In the genomic region with DNA sequence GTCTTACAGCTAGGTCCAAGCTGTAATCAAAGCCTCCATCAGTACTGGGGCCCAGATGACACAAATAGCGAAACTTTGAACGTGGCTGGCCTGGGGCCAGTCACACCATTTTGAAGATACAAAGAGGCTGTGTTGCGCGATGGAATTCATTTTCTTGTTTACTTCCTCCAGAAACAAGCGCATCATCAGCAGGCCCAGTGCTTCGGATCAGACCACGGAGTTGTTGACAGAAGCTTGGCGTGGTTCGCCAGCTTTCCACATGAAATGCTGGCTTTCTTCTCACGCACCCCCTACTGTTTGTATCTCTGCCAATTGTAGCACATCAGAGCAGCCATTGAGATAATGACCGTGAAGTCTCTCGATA, we compare ENCODE assay signal across 8 mouse cellular contexts.
A peak's percentile ranks its signal among the peaks of the same experiment; 100 is the strongest.
DNase-seq lines count a peak whose midpoint lies in the region; ATAC-seq and TF ChIP-seq lines count a peak whose summit lies in the region.

No protein-coding gene starts in this region.

- intact Hi-C loops in gastrocnemius, postnatal 36 days (cut with DNase I), result no loop called here

- no peak for TF ChIP-seq POLR2A in lung, adult 2 months (IDR thresholded peaks at IDR 0.05; ENCODE audit: borderline replicate concordance, extremely low read depth, low read depth, low read length)

- ATAC-seq in cerebellum, adult (ENCODE audit: insufficient number of reproducible peaks, low FRiP score, low TSS enrichment), result peak; percentile 72

- 62% methylated on average over 12 of the region's 12 CpGs for WGBS in lung, adult 2 months

- peak; percentile 48 for DNase-seq in embryo, embryonic 11 days
- peak; percentile 10 to 24 for DNase-seq in gastrocnemius, postnatal 36 days
- DNase-seq in kidney, postnatal 4 days, result peak; percentile 59 to 73
- DNase-seq in lung, adult 2 months, result peak; percentile 22
- peak; percentile 21 for DNase-seq in retina, postnatal 7 days (ENCODE audit: low read depth, low spot score)
- DNase-seq in adrenal gland, adult 2 months, result no peak
- no peak for DNase-seq in adrenal gland, adult 18-20 months (ENCODE audit: low spot score in 2 of 2)

- peaks cover 3% of the 10 kb centered on the region for H3K4me1 ChIP-seq in lung, adult 2 months (ENCODE audit: control insufficient read depth, insufficient read depth, low read length)

- TF ChIP-seq CTCF in lung, adult 2 months (IDR thresholded peaks at IDR 0.05; ENCODE audit: insufficient read depth, low read length), result no peak

- no peak overlapping the region for H3K4me3 ChIP-seq in lung, adult 2 months (replicated peaks; ENCODE audit: extremely low read depth, low read depth, low read length)

Comparison
In these comparisons a context has a peak if more than half of its experiments do, and no peak if none do; other contexts are left out.
1. DNase-seq: peak in embryo, embryonic 11 days (single experiment), gastrocnemius, postnatal 36 days (2 of 2), kidney, postnatal 4 days (2 of 2), lung, adult 2 months (single experiment) and retina, postnatal 7 days (single experiment); none in adrenal gland, adult 2 months (single experiment) and adrenal gland, adult 18-20 months (0 of 2).